Mouse (Mus musculus) kidney, adult 8-10 months (tissue): ENCODE measurements around the gene Mpzl1.
"Not testable (repeated sequence)": the region's sequence is repeated elsewhere in the genome, so short reads cannot be mapped to it uniquely, and the experiment has no call there.

Source experiments
- DNase-seq, 2 experiments: peaks; one replicate each; pipeline ENCODE4 v3.0.0; 2022

Gene Mpzl1

GRCm38 (mm10) chr1:165634151-165634884 is at the start of gene Mpzl1:
Mpzl1 (minus strand) TSS chr1:165634538.
- peak; percentile 99 for DNase-seq

- DNase-seq: no peak
These were observed 47.9 kb upstream of the Mpzl1 start for GRCm38 (mm10) chr1:165682056-165682853.

- DNase-seq: no peak
These were observed 46.9 kb upstream of the Mpzl1 start for GRCm38 (mm10) chr1:165681045-165681794.

GRCm38 (mm10) chr1:165680086-165680485 is 45.7 kb upstream of the Mpzl1 start:
- DNase-seq: not testable (repeated sequence)

- DNase-seq: no peak
These were observed 45.3 kb upstream of the Mpzl1 start for GRCm38 (mm10) chr1:165679618-165679997.

GRCm38 (mm10) chr1:165678861-165679617 is 44.7 kb upstream of the Mpzl1 start:
- DNase-seq: no peak

- DNase-seq: no peak
These were observed 43.2 kb upstream of the Mpzl1 start for GRCm38 (mm10) chr1:165677558-165677957.

- no peak for DNase-seq
These were observed 42.7 kb upstream of the Mpzl1 start for GRCm38 (mm10) chr1:165676993-165677392.

- DNase-seq: no peak
These were observed 40.8 kb upstream of the Mpzl1 start for GRCm38 (mm10) chr1:165675167-165675566.

GRCm38 (mm10) chr1:165672355-165672754 is 38.0 kb upstream of the Mpzl1 start:
- DNase-seq: no peak

- DNase-seq: no peak
These were observed 35.7 kb upstream of the Mpzl1 start for GRCm38 (mm10) chr1:165670056-165670455.

- no peak for DNase-seq
These were observed 34.6 kb upstream of the Mpzl1 start for GRCm38 (mm10) chr1:165668904-165669303.

- DNase-seq: no peak
These were observed 33.0 kb upstream of the Mpzl1 start for GRCm38 (mm10) chr1:165667380-165667779.

- DNase-seq: no peak
These were observed 32.6 kb upstream of the Mpzl1 start for GRCm38 (mm10) chr1:165666944-165667343.

GRCm38 (mm10) chr1:165665758-165666157 is 31.4 kb upstream of the Mpzl1 start:
- DNase-seq: no peak

- DNase-seq: no peak
These were observed 28.9 kb upstream of the Mpzl1 start for GRCm38 (mm10) chr1:165663277-165663676.

- no peak for DNase-seq
These were observed 28.3 kb upstream of the Mpzl1 start for GRCm38 (mm10) chr1:165662426-165663192.

GRCm38 (mm10) chr1:165661725-165662124 is 27.4 kb upstream of the Mpzl1 start:
- DNase-seq: no peak

- DNase-seq: no peak
These were observed 26.9 kb upstream of the Mpzl1 start for GRCm38 (mm10) chr1:165661191-165661590.

- peak in 1 of 2 experiments; percentile 68 for DNase-seq
These were observed 26.4 kb upstream of the Mpzl1 start for GRCm38 (mm10) chr1:165660774-165661173.

GRCm38 (mm10) chr1:165658602-165659001 is 24.3 kb upstream of the Mpzl1 start:
- DNase-seq: peak; percentile 77 to 85

GRCm38 (mm10) chr1:165655482-165655881 is 21.1 kb upstream of the Mpzl1 start:
- DNase-seq: no peak
